Mouse (Mus musculus) MN1 (cell line): ENCODE data around the gene Wdr89.
A peak's percentile ranks its signal among the peaks of the same experiment; 100 is the strongest.

Experiments
- DNase-seq: peaks from one replicate; pipeline ENCODE4 v3.0.0-alpha.2; 2016; ENCODE audit warnings: low spot score

The Wdr89 gene

GRCm38 (mm10) chr12:75668221-75668620 lies 1.1 kb downstream of the Wdr89 start:
- no peak for DNase-seq

DNA sequence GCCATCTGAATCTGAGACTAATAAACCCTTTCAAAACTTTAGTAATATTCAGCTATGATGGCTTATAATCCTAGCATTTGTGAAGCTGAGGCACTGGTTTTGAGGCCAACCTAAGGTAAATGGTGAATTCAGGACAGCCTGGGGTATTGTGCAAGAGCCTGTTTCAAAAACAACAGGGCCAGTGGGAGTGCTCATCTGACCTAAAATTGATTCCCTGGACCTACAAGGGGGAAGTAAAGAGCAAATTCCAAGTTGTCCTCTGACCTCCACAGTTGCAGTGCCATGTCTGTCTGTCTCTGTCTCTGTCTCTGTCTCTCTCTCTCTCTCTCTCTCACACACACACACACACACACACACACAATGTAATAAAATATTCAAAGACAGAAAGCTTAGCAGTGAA lies 2.4 kb downstream of the Wdr89 start:
- DNase-seq = no peak

DNA sequence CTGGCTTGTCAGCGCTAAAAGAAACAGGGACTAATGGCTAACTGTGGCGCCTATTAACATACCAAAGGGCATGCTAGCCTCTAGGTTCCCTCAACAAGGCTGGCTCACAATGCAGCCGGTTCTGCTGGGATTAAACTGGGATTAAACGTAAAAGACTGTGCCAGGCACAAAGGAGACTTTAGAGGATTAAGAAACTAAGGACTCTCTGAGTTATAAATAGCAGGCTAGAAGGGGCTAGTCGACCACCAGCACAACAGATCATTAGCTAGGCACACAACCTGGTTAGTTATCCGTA lies 4.9 kb downstream of the Wdr89 start:
- DNase-seq = no peak

- DNase-seq = no peak
Observed at GRCm38 (mm10) chr12:75663646-75664515, 5.5 kb downstream of the Wdr89 start.

DNA sequence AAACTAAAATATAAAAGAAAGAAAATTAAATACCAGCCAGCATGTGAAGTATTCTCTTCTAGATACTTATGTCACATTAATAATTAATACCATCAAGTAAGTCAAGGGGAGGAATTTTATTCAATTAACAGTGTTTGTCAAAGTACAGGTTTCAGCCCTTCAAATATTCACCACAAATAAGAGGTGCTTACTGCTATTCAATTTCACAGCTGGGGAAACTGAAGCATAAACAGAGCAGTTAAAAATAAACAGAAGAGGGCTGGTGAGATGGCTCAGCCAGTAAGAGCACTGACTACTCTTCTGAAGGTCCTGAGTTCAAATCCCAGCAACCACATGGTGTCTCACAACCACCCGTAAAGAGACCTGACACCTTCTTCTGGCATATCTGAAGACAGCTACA lies 7.0 kb downstream of the Wdr89 start:
- DNase-seq = no peak

- DNase-seq = no peak
Observed at GRCm38 (mm10) chr12:75658403-75658802, 10.9 kb downstream of the Wdr89 start.

GRCm38 (mm10) chr12:75656580-75656979 lies 12.8 kb downstream of the Wdr89 start:
- peak; percentile 48 for DNase-seq

- no peak for DNase-seq
Observed at GRCm38 (mm10) chr12:75654247-75654801, 15.0 kb downstream of the Wdr89 start.

GRCm38 (mm10) chr12:75649706-75650093 lies 19.6 kb downstream of the Wdr89 start:
- no peak for DNase-seq

DNA sequence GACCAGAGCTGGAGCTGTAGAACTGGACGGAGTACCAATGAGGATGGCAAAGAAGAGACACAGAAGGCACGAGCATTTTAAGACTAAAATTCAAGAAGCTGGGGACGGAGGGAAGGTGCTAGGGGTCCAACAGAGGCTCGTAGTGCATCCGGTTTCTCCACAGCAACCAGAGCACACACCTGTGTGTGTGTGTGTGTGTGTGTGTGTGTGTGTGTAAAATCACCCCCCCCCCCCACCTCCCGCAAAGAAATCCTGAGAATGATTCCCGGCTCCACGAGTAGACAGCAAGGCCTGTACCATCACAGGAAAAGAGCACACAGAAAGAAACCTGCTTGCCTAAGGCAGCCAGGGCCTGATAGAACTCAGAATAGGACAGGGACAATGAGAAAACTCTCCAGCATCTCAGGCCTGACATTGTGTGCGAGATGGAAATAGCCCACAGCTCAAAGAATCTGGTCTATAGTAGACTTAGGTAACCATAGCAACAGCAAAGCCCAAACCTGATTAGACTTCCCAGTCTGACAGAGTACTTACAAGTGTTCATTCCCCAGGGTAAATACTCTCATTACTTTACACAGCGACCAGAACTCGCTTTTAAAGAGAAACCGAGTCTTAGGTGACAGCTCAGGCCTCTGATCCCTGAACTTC lies 20.2 kb downstream of the Wdr89 start:
- peak; percentile 57 for DNase-seq

- no peak for DNase-seq
Observed at GRCm38 (mm10) chr12:75648281-75648680, 21.1 kb downstream of the Wdr89 start.

GRCm38 (mm10) chr12:75647663-75648062 lies 21.7 kb downstream of the Wdr89 start:
- DNase-seq = no peak

DNA sequence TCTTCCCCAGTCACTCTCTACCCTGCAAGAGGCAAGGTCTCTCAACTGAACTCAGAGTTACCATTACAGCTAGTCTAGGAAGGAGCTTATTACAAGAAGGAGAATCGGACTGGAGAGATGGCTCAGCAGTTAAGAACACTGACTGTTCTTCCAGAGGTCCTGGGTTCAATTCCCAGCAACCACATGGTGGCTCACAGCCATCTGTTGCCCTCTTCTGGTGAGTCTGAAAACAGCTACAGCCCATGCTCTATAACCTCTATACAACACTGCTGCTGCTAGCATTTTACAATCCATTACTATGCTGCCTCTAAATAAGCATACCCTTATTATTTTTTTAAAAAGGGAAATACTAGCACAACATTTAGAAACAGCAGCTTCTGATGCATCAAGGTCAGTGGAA lies 23.6 kb downstream of the Wdr89 start:
- DNase-seq = no peak

DNA sequence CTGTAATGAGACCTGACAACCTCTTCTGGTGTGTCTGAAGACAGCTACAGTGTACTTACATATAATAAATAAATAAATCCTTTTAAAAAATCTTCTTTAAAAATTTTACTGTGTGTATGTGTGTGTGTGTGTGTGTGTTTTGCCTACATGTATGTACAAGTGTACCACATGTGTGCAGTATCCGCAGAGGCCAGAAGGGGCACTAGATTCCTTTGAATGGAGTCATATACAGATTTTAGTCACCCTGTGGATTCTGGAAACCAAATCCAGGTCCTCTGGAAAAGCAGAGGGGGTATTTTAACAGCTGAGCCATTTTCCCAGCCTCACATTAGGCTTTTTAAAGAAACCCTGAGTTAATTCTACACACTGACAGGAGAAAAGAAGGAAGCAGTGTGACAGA lies 27.6 kb downstream of the Wdr89 start:
- no peak for DNase-seq

DNA sequence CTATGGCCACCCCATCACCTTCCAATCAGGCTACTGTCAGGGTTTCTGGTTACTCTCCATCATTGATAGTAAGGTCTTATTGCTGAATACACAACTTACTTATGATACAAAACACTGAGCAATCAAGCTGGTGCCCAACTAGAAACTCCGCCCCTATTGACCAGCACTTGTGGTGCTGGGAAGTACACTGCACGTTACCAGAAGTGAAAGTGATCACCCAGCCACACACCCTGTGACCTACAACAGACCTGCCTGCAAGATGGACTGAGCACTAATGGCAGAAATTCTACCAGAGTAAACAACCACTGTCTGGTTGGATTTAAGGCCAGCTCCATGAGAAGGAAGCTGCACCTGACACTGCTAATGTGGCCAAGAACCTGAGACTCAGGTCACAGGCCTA lies 31.0 kb downstream of the Wdr89 start:
- no peak for DNase-seq

DNA sequence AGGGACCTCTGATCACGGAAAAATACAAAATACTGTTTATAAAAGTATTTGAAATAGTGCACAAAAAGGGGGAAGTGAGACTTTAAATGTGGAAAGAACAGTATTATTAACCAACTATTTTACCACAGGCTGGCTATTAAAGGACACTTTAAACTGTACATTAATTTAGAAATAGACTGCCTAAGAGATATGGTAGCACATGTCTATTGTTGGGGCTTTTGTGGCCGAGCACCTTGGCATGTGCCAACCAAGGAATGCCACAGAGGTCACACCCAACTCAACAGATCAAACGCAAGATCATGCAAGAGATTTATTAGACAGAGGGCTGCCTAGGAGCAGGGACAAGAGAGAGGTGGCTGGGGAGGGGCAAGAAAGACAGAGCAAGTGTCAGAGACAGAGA lies 32.2 kb downstream of the Wdr89 start:
- DNase-seq = no peak

DNA sequence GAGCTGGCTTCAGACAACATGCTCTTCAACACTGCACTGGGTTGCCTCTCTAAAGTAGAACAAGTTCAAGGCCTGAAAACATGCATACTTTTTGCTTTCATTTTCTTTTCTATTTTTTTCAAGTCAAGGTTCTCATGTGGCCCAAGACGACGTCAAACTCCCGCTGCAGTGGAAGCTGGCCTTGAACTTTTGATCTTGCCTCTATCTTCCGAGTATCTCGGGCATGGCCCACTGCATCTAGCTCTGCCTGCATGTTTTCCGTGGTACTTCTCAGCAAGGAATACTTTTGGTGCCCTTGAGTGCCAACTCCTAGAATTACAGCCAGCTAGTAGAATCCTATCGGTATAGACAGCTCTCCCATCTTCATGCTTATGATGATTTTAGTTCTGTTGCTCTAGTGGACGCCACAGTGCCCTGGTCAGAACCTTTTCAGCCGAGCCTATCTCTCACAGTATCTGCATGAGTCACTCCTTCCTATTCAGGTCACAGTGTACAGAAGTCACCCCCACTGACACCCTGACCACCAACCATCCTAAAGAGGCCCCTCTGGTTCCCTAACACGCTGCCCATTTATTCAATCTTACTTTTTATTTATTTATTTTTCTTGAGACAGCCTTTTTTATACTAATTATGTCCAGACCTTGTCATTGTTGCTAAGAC lies 33.4 kb downstream of the Wdr89 start:
- no peak for DNase-seq

GRCm38 (mm10) chr12:75629618-75630017 lies 39.7 kb downstream of the Wdr89 start:
- no peak for DNase-seq

DNA sequence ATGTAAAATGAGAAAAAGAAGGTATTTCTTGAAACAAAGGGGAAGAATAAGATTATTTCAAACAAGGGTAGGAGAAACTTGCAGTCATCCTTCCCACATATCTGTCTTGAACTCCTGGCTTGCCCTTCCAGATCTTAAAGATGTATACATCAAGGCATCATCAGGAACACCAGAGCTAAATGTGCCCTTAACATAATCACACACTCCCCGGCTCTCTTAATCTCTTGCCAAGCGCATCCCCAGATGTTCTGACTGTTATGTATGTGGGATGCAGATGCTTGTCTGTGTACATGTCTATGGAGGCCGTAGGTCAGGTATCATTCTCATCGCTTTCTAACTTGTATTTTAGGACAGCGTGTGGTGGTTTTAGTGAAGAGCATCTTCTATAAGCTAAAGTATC lies 46.0 kb downstream of the Wdr89 start:
- no peak for DNase-seq

GRCm38 (mm10) chr12:75622835-75623234 lies 46.5 kb downstream of the Wdr89 start:
- DNase-seq = no peak

DNA sequence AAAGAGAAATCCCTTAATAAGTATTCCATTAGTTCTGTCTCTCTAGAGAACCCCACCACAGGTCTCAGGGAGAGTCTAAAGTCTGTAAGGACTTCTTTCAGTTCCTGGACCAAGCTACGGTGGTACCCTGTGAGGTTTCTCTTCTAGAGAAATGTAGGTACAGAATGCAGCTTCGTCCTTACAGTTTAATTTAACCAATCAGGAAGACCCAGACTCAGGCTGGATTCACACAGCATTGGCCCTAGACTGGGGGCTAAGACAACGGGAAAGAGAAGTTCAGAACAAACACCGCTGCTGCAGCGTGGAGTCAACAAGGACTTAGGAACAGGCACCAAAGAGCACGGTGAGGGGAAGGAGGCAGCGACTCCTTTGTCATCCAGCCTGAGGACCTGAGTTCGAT lies 52.5 kb downstream of the Wdr89 start:
- no peak for DNase-seq

DNA sequence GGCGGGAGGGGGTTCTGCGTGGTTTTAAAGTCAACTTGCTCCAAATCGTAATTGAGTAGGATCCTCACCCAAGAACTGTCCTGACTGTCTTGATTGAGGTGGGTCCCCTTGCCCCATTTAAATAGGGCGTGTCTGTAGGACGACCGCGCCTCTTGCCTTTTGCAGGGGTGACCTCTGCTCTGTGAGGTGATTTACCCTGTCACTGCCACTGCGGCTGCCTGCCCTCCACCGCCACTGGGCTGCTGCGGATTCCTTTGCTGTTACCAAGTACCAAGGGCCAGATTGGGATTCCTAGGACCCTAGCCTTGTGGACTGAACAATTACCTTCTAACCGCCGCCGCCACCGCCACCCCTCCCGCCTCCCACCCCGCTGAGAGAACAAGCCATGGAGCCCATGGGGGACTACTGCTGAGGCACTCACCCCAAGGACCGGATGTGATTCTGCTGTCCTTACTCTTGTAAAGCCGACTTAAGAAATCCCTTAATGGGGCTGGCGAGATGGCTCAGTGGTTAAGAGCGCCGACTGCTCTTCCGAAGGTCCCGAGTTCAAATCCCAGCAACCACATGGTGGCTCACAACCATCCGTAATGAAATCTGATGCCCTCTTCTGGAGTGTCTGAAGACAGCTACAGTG lies 53.1 kb downstream of the Wdr89 start:
- no peak for DNase-seq

- no peak for DNase-seq
Observed at GRCm38 (mm10) chr12:75615556-75615955, 53.8 kb downstream of the Wdr89 start.
